Mouse (Mus musculus): ENCODE data around the gene Trappc1.
"Not testable (repeated sequence)": the region's sequence is repeated elsewhere in the genome, so short reads cannot be mapped to it uniquely, and the experiment has no call there.

The Trappc1 gene

DNA sequence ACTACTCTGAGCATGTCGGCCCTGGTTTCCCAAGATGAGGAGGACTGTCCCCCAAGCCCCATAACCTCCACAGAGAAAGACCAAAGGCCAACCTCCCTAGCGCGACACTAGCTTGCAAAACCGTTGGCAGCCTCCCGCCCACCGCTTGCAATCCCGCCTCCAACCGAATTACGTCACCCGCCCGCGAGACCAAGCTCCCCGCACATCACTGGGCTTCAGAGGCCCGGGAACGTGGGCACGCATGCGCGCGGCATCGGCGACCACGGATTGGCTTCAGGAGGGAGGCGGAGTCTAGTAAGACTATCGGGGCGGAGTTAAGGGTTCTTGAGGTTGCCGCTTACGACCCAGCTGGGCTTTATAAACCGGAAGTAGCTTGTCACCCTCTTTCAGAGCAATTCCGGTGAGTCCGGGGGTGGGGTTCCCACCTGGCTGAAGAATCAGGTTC lies at the start of gene Trappc1, which contains the start of gene Cntrob:
Gene Trappc1, plus strand, starts transcription at position 314 of the 445 bp plus-strand sequence.
Gene Cntrob, minus strand, starts transcription at position 109 of the 445 bp plus-strand sequence.
- DNase-seq (ENCODE audit: low read depth, low spot score): peak; percentile 96

DNA sequence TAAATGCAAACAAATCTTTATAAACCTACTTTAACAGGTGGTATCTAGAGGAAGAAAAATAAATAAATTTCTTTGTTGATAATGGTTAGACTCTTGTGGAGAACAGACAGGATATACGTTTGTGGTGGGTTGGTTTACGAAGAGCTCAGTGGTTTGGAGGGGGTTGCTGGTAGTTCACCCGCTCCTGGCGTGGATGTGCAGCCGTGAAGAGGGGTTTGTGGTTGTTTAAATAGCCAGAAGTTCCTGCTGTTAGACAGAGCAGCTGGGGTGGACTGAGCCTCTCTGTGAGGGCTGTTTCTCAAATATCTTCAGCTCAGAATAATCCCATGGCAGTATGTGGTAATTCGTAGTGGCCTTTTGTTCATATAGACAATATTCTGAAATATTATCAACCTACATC lies 48.1 kb upstream of the Trappc1 start:
- DNase-seq (ENCODE audit: low read depth, low spot score): no peak

DNA sequence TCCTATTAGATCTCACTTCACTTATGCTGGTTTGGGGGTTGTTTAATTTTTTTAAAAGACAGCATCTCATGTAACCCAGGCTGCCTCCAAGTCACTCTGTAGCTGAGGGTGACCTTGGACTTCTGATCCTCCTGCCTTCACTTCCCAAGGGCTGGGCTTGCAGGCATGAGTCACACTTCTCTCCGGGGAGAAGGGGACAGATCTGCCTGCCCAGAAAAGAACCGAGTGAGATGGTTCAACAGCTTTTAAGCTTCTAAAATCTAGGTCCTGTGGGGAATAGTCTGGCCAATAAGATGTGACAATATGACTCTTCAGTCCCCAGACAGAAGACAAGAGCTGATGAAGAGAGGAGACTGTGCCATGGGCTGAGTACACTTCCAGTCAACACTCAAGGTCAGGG lies 47.7 kb upstream of the Trappc1 start:
- DNase-seq (ENCODE audit: low read depth, low spot score): no peak

DNA sequence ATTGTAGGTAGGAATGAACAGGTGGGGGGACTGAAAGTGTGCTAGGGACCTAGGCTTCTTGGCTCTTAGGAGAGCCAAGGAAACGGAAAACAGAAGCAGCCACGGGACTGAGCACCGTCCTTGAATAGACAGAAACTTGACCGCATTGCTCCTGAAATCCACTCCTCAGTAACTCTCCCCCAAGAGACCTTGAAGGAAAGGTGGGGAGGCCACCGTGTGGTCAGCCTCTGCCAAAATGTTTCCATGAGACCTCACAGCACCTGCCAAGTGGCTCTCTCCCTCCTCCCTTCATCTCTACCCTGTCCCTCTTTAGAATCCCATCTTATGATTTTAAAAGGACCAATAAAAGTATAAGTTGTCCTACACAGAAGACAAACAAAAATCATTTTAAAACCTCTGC lies 46.5 kb upstream of the Trappc1 start:
- DNase-seq (ENCODE audit: low read depth, low spot score): no peak

DNA sequence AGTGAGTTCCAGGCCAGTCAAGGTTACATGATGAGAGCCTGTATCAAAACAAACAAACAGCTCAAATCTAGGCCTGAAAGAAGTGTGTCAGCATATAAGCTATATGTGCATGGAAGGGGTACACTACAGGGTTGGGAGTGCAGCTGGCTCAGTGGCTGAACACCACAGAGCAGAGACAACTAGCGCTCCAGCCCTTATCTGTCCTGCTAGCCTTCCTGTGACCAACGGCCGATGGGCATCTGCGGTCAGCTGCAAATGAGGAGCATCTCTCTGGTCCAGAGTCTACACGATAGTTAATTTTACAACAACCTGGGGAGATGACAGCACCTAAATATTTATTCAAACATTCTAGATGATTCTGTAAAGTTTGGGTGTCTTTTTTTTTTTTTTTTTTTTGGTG lies 32.7 kb upstream of the Trappc1 start:
- DNase-seq (ENCODE audit: low read depth, low spot score): no peak

DNA sequence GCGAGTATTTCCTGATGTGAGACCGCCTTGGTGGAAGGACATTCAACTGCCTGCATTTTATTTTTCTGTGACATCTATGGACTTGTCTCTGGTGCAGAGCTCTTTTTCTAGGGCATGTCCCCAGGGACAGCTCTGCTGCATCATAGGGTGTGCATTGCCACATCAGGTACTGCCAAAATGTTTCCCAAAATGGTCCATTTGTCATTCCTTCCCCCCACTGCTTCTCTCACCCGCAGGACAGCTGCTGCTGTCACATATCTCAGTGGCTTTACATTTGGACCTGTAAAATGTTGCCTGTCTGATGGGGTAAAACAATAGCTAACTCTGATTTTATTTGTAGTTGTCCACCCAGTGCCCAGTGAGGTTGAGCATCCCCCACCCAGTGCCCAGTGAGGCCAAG lies 28.5 kb upstream of the Trappc1 start:
- no peak for DNase-seq (ENCODE audit: low read depth, low spot score)

DNA sequence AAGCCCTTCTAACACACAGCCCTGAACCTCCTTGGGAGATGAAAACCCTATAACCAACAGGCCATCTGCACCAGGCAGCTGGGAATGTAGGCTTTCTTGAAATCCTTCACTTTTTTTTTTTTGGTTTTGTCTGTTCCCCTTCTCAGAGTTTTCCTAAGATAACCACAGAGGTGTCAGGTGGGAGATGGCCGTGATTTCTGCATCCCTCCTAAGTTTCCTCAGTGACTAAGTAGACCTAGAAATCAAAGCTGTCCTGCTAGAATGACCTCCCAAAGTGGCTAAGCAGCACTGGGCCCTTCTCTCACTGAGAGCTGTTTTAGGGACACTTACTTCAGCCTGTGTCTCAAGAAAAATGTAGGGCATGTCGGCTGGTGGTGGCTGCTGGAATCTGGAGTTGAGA lies 26.0 kb upstream of the Trappc1 start:
- no peak for DNase-seq (ENCODE audit: low read depth, low spot score)

DNA sequence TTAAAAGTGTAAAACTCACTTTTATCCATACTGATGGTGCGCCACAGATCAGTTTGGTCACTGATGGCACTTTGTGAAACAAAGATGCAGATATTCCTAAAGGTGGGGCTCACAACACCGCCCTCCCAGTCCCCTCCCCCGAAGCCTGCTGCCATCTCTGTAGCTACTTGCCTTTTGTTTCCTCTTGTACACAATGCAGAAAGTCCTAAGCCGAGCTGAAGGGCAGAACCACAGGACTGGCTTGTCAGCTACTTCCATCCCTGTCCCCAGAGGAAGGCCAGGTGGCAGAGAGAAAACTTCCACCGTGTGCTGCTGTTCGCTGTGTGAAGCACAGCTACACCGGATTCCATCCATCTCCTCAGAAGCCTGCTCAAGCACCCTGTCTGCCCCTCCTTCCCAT lies 25.5 kb upstream of the Trappc1 start:
- DNase-seq (ENCODE audit: low read depth, low spot score): no peak

DNA sequence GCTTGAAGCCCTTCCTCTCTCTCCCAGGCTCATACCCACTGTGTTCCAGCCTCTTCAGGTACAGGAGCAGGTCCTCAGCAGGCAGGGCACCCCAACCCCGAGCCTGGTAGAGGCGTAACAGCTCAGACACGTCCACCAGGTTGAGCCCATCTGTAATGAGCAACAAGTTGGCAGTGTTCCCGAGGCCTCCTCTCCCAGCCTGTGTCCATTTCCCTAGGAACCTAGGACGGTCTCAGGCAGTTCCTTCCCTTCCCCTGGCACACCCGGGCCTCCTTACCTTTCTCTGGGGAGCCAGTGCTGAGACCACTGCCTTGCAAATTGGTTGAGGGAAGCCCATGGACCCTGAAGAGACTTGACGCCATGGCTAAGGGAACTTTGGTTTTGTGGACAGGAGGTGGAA lies 21.0 kb upstream of the Trappc1 start:
- DNase-seq (ENCODE audit: low read depth, low spot score): no peak

DNA sequence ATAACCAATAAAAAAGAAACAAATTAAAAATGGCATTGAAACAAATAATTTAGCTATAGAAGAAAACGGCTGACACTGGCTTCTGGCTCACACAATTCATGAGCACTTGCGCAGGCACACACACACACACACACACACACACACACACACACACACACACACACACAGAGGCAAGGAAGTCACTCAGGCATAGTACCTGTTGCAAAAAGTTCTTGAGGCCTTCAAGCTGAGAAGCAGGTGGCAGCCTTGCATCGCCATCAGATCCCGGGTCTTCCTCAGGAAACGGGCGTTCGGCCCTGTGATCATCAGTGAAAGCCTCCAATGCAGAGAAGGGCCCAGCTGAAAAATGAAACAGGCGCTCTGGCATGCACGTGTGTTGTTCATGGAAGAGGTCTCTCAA lies 18.5 kb upstream of the Trappc1 start:
- no peak for DNase-seq (ENCODE audit: low read depth, low spot score)

DNA sequence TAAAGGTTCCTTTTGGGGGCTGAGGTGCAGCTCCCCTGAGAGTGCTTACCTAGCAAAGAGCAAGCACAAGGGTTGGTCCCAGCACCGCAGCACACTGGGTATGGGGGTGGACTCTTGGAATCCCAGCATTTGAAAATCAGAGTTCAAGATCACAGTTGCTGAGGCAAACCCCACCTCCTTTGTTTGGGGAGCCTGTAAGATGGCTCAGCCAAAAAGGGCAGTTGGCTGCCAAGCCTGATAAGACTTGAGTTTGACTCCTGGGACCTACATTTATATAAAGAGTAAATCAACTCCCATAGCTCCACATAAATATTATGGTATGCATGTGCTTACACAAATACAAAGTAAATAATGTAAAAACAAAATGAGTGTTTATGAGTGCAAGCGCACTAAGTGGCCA lies 17.7 kb upstream of the Trappc1 start:
- DNase-seq (ENCODE audit: low read depth, low spot score): no peak

DNA sequence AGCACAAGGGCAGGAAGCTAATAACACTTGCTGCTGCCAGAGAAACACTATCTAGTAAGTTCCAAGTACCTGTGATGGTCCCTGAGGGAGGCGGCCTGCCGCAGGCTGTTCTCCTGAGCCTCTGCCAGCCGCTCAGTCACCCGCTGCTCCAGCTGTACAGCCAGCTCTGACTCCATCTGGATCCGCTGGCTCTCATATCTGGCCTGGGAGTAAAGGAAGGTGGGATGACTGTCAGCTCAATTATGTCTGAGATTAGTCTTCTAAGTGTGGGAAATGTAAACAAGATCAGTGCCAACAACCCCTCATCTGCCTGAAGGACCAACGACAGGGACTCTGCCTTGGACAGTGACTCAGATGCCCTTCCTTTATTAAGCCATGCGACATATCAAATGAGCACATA lies 12.5 kb upstream of the Trappc1 start:
- no peak for DNase-seq (ENCODE audit: low read depth, low spot score)

DNA sequence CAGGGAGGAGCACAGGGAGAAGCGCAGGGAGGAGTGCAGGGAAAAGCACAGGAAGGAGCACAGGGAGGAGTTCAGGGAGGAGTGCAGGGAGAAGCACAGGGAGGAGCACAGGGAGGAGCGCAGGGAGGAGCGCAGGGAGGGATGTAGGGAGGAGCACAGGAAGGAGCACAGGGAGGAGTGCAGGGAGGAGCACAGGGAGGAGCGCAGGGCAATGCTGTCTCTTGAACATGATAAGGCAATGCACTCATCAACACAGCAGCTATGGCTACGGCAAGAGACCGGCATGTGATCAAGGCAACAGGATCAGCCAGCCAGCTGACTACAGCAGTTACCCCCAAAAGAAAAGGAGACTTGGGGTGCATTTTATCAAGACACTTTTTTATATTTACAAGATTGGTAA lies 7.4 kb upstream of the Trappc1 start:
- DNase-seq (ENCODE audit: low read depth, low spot score): no peak

DNA sequence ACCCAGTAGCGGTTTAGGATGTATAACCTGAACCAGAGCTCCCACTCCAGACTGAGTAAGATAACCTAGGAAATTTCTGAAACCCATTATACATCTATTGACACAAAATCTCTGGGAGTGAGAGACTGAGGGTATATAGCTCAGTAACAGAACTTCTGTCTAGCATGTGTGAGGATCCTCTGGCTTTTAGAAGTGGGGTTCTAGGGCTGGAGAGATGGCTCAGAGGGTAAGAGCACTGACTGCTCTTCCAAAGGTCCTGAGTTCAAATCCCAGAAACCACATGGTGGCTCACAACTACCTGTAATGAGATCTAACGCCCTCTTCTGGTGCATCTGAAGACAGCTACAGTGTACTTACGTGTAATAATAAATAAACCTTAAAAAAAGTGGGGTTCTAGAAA lies 5.8 kb upstream of the Trappc1 start:
- not testable (repeated sequence) for DNase-seq (ENCODE audit: low read depth, low spot score)

DNA sequence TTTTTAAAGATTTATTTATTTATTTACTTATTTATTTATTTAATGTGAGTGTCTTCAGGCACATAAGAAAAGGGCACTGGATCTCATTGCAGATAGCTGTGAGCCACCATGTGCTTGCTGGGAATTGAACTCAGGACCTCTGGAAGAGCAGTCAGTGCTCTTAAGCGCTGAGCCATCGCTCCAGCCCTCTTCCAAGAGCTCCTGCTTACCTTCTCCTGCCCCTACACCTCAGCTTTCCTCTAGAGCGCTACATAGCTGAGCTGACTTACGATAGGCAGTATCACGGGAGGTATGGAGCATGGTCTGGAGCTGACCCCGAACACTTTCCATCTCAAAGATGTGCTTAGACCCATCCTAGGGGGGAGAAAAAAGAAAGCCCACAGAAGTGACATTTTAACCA lies 2.2 kb upstream of the Trappc1 start:
- DNase-seq (ENCODE audit: low read depth, low spot score): no peak

DNA sequence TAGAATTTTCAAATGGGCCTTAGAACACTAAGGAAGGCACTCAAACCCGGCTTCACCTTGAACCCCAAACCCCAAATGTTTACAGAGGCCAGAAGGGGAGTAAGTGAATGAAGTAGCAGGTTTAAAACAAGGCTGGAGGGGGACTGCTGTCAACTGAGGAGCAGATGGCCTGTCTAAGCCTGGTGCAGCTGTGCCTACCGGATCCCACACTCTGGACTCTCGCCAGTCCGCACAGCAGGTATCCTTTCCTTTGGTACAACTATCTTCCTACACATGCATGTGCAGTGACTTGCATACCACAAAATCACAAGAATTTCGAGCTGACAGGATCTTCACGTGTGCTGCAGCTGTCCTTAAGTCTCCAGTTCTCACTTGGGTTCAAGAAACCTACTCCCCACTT lies 1.8 kb upstream of the Trappc1 start:
- DNase-seq (ENCODE audit: low read depth, low spot score): no peak

DNA sequence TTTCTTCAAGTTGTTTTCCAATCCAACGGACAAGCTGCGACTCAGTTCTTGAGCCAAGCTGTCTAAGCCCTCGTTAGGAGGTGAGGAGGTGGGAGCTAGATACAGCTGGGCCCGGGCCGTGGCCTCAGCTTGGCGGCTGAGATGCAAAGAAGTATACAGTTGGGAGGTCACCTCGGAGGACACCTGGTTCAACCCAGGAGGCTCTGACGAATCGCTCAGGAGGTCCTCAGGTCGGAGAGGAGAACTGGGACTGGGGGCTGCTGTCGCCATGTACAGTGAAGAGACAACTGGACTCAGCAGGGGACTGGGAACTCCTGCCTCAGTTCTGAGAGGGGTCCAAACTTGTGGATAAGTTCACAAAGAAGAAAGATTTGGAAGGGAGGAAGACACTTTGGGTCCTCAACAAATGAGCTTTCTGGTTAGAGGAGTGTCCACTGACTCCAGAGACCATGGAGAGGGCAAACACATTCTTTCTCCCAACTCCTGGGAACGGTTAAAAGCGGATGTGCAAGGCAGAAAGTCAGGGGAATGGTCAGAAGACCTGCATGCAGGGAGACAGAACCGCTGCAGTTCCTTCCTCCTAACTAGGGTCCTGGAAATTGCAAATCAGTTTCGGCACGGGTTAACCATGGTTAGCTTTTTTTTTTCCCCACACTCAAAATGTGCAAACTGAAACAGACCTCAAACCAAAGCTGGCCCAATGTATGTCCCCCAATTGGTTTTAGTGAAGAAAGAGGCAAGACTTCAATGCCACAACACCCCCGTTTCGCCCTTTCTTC lies 898 bp upstream of the Trappc1 start:
- no peak for DNase-seq (ENCODE audit: low read depth, low spot score)

DNA sequence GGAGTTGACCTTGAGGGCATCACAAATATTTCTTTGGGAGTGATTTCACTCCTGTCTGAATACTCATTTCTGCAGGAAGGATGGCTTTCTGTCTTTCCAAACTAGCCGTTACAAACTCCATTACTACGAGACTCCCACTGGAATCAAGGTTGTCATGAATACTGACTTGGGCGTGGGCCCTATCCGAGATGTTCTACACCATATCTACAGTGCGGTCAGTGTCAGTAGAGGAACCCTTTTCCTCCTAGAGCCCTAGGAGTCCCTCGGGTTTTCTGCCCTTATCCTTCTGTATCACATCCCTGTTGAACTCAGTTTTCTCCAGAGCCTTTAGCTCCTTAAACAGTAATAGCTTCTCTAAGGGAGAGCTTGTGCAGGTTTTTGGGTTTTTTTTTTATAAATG lies 969 bp downstream of the Trappc1 start:
- DNase-seq (ENCODE audit: low read depth, low spot score): no peak

DNA sequence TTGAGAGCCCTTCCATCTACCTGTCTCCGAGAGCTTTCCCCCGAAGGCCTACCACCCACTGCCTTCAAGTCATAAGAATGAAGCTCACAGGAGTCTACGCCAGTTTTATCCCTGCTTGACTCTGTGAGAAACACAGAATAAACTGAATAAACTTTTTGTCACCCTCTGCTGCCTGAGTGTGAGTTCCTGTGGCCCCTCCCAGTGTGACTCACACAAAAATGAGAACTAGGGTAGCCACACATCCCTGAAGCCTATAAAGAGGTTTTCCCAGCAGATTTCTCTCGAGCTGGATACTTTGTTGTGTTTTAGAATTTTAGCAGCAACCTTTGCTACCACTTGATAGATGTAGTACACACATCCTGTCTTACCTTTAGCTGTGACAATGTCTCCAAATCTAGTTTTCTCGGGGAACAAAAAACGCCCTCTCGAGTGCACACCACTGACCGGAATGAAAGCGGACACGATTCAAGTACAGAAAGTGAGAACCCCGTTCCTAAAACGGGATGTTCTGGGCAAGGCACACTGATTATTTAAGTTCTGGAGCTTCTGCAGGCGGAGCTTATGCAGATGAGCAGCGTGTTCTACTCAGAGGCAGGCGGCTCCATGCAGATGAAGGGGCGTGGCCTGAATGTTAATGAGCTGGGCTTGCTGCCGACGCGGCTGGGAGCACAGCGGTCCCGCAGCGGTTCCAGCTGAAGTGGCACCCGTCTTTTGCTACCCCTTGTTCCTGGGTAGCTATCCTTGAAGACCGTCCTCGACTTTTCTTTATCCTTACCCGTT lies 2.0 kb downstream of the Trappc1 start, which contains the start of gene Kcnab3:
Gene Kcnab3, plus strand, starts transcription at position 631 of the 780 bp plus-strand sequence.
- DNase-seq (ENCODE audit: low read depth, low spot score): no peak

DNA sequence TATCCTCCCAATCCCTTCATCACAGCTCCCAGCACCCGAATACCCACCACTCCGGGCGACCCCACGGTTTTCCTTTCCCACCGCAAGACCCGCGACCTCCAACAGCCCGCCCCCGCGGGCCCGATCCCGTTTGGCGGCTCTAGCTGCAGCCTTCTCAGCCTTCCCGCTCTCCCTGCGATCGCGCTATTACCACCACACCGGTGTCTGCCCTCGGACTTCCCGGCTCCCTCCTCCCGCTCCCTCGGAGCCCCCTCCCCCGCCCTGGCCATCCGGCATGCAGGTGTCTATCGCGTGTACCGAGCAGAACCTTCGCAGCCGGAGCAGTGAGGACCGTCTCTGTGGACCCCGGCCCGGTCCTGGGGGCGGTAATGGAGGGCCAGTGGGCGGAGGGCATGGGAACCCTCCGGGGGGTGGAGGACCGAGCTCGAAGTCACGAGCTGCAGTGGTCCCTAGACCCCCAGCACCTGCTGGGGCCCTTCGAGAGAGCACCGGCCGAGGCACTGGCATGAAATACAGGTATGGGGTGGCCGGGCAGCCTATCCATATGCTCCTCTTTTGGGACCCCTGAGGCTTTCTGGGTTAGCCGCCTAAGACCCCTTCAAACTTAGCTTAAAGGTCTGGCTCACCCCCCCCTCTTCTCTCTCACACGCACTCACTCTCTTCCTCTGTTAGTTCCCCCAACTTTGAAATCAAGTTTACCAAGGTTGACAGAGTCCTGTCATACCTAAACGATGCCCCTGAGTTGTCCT lies 2.8 kb downstream of the Trappc1 start:
- no peak for DNase-seq (ENCODE audit: low read depth, low spot score)

DNA sequence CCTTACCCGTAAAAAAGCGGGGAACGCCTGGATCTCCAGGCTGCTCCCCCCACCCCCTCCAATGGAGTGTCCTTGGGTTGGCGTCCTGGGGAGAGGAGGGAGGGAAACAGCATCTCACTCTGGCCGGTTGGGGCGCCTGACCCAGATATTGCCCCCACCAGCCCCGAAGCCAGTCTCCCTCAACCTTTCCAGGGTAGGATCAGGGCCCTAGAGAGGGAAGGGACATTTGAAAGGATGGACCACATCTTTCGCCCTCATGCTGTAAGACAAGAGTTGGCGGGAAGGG lies 3.3 kb downstream of the Trappc1 start:
- DNase-seq (ENCODE audit: low read depth, low spot score): no peak

DNA sequence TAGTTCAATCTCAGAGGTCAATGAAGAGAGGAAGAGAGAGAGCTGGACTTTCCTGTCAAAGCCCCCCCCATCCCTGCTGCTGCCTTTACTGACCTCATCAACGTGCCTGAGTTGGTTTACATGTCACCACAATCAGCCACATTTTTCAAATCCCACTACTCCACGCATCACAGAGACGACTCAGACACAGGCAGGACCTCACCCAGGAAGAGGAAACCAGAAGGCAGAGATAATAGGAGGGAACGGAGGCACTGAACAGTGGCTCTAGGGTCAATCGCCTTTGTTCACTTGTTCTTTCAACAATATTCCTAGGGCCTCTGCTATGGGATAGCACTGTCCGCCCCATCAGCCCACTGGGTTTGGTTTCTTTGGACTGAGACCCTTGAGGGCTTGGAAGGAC lies 3.9 kb downstream of the Trappc1 start:
- DNase-seq (ENCODE audit: low read depth, low spot score): no peak

Data from brain, embryonic 18.5 days (tissue).